Mouse (Mus musculus): ENCODE results near the gene Zfp386. TPM values are rescaled to one million over a fixed set of nuclear protein-coding genes. Genes with fewer than 3 reads are reported as not detected.

The Zfp386 gene
- polyA plus RNA-seq, 1 experiment from 2014 or later: 44.3 TPM

DNA sequence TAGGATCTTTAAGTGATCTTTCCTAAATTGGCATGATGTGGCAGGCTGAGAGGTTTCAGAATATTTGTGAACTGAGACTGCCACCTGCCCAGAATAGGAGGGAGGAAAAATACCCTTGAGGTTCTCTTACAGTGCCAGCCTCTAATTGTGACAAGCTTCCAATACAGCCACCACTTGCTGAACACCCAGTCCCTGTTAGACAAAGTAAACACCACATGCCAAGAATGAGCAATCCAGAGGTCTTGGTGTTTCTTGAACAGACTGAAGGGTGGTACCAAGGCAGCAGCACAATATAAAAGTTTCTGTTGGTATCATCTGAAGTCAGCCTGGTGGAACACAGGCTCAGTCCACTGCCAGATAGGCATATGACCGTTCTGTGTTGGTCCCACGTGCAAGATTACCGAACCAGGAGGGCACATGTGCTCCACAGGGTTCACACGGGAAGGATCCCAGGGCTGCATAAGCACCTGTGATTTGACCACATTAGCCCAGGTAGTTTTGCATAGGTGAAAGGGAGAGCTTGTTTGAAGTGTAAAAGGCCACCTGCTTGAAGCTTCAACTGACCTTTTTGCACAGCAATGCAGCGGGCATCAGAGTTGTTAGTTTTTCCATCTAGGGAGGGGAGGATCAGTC, 14.2 kb downstream of the Zfp386 start:
- Histone ChIP-seq H3K27me3 (no peaks in the 10 kb centered on the region), H3K4me2 (no peak overlapping the region), H3K4me1 (no peaks in the 10 kb centered on the region), H3K9ac (no peak overlapping the region), H3K4me3 (no peak overlapping the region), H3K27ac (no peak overlapping the region), H3K36me3 (peaks cover 49% of the 10 kb centered on the region), H3K9me3 (peaks cover 16% of the 10 kb centered on the region)
- ATAC-seq (ENCODE audit: borderline replicate concordance, extremely low read depth, low FRiP score, low TSS enrichment): no peak
- WGBS: 91% methylated on average over 5 of the region's 5 CpGs

DNA sequence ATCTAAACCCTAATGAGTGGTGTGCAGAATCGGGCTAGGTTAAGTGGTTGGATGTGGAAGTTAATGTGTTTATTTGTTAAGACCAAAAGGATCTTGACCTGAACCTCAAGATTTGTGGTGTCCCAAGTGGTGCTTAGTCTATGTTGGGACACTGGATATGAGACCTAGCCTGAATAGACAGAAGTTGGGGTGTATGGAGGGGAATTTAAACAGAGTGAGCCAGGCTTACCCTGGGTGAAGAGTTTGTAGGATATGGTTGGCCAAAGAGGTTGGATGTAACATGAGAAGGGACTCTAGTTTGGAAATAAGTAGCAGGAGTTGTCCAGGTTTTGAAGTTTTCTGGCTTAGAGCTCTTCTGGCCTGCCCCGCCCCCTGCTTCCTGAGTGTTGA, 14.7 kb downstream of the Zfp386 start:
- Histone ChIP-seq H3K9me3 (peaks cover 16% of the 10 kb centered on the region), H3K4me1 (no peaks in the 10 kb centered on the region), H3K4me3 (no peak overlapping the region), H3K27me3 (no peaks in the 10 kb centered on the region), H3K4me2 (no peak overlapping the region), H3K9ac (no peak overlapping the region), H3K36me3 (peaks cover 44% of the 10 kb centered on the region), H3K27ac (no peak overlapping the region)
- 100% methylated on average over 2 of the region's 2 CpGs for WGBS
- no peak for ATAC-seq (ENCODE audit: borderline replicate concordance, extremely low read depth, low FRiP score, low TSS enrichment)

DNA sequence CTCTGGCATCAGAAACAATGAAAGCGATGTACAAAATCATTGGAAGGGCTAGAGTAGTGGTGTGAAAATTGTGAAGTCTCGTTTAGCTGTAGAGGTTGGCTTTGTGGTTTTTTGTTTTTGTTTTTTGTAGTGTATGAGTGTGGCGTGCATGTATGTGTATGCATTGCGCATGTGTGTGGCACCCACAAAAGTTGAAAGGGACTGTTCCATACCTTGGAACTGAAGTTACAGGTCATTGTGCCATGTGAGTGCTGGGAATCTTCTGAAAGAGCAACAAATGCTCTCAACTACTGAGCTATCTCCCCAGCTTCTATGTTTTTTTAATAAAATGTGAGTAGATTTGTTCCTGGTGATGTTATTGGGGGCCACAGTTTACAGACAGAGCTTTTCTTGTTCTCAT, 15.5 kb downstream of the Zfp386 start:
- Histone ChIP-seq H3K4me2 (no peak overlapping the region), H3K27me3 (no peaks in the 10 kb centered on the region), H3K27ac (no peak overlapping the region), H3K4me3 (no peak overlapping the region), H3K4me1 (no peaks in the 10 kb centered on the region), H3K9ac (no peak overlapping the region), H3K36me3 (peaks cover 37% of the 10 kb centered on the region), H3K9me3 (peaks cover 16% of the 10 kb centered on the region)
- no peak for ATAC-seq (ENCODE audit: borderline replicate concordance, extremely low read depth, low FRiP score, low TSS enrichment)
- 96% methylated on average over 4 of the region's 4 CpGs for WGBS

DNA sequence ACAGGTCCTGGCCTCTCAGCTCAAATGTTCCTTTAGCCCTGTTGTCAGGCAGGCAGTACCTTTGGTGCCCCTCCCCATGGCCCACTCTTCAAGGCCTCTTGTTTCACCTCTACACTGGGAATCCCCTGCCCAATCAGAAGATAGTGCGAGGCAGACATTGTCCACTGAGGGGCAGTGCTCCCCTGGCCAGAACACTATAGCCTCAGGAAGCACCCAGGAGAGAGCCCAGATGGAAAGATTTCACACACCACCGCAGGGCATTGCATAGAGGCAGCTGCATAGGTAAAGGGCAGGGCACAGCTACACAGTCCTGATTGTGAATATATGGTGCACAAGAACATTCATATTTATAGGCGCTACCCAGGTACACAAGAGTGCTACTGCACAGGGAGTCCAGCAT, 23.5 kb downstream of the Zfp386 start:
- H3K27me3 ChIP-seq: no peaks in the 10 kb centered on the region
- no peak overlapping the region for H3K27ac ChIP-seq
- H3K4me3 ChIP-seq: no peak overlapping the region
- H3K9me3 ChIP-seq: no peaks in the 10 kb centered on the region
- H3K4me2 ChIP-seq: no peak overlapping the region
- no peaks in the 10 kb centered on the region for H3K4me1 ChIP-seq
- no peak overlapping the region for H3K9ac ChIP-seq
- 17% methylated on average over 3 of the region's 3 CpGs for WGBS
- peak; percentile 87 for ATAC-seq (ENCODE audit: borderline replicate concordance, extremely low read depth, low FRiP score, low TSS enrichment)
- no peaks in the 10 kb centered on the region for H3K36me3 ChIP-seq

DNA sequence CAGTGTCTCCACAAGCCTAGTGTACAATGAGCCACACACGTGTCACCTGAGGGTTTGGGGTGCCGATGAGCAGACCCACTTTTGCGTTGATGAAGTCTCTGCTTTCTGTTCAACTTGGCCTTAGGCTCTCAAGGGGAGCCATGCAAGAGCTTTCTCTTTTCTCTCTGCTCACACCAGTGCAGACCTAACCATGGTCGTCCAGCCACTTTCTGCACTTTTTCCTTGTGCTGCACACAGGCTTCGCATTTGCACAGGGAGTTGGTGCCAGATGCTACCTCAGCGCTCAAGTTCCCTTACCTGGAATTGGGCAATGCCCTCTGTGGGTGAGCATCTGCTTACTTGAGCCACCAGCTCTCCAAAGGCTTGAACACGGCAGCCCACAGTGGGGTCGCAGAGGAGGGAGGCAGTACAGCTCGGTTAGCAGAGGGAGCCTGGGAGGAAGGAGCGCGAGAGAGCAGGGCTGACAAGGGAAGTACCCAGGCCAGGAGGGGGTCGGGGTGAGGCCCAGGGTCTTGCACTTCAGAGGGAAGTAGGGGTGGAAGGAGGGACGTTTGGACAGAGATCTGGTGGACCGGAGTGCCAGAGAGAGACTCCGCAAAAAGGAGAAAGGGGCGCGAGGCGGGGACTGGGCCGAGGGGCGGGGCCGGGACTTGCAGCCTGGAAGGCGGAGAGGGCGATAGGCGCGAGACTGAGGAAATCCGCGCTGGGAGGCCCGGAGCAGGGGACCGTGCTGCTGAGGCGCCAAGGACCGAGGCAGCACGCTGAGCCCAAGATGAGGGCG, 29.7 kb downstream of the Zfp386 start, which contains the start of gene Vipr2:
Gene Vipr2 (plus strand): TSS at position 653 of the 781 bp plus-strand sequence.
- H3K27ac ChIP-seq: 0 out of 2 replicates have a peak within 1 kb of the TSS, but pooled peaks have one; percentile 49
- WGBS: 4% methylated on average over 33 of the region's 33 CpGs

GRCm38 (mm10) chr12:116077855-116078366, 30.4 kb downstream of the Zfp386 start:
- Histone ChIP-seq H3K4me1 (0 out of 2 replicates have a peak, but pooled peaks cover 2% of the 10 kb centered on the region), H3K9ac (peak overlapping the region; percentile 65), H3K27ac (0 out of 2 replicates have a peak overlapping the region, but pooled peaks have one; percentile 49), H3K36me3 (no peaks in the 10 kb centered on the region), H3K4me2 (peak overlapping the region; percentile 96), H3K4me3 (peak overlapping the region; percentile 62), H3K27me3 (peaks cover 10% of the 10 kb centered on the region; the same call in 1 of the 2 replicates), H3K9me3 (no peaks in the 10 kb centered on the region)
- ATAC-seq (ENCODE audit: borderline replicate concordance, extremely low read depth, low FRiP score, low TSS enrichment): peak; percentile 74
- under 1% methylated on average over 24 of the region's 24 CpGs for WGBS

More for the DNA sequence above, 29.7 kb downstream of the Zfp386 start, which contains the start of gene Vipr2:
- ATAC-seq (ENCODE audit: borderline replicate concordance, extremely low read depth, low FRiP score, low TSS enrichment): peak; percentile 95
- Histone ChIP-seq H3K9ac (peak within 1 kb of the TSS; percentile 65), H3K4me1 (0 out of 2 replicates have a peak, but pooled peaks cover 2% of the 10 kb centered on the region), H3K4me2 (peak within 1 kb of the TSS; percentile 96), H3K36me3 (no peaks in the 10 kb centered on the region), H3K4me3 (peak within 1 kb of the TSS; percentile 62), H3K9me3 (no peaks in the 10 kb centered on the region), H3K27me3 (peaks cover 10% of the 10 kb centered on the region; the same call in 1 of the 2 replicates)

DNA sequence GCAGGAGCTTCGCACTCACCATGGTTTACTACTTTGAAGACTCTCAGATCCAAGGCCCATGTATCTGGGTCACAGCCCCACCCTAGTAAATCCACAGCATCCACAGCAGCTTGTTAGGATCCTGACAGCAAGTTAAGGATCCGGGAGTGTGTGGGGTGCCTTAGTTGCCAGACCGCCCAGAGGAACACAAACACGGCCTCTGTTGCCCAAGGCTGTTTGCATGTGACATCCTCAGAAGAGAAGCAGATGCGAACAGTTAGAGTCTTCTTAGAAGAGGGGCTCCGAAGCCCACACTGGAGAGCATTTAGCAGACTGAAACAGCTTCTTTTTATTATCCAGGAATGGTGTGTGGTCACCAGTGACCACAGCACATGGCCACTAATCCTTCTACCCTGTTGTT, 35.6 kb downstream of the Zfp386 start:
- H3K9ac ChIP-seq: no peak overlapping the region
- ATAC-seq (ENCODE audit: borderline replicate concordance, extremely low read depth, low FRiP score, low TSS enrichment): no peak
- no peaks in the 10 kb centered on the region for H3K4me1 ChIP-seq
- no peak overlapping the region for H3K27ac ChIP-seq
- H3K9me3 ChIP-seq: no peaks in the 10 kb centered on the region
- H3K4me2 ChIP-seq: no peak overlapping the region
- no peak overlapping the region for H3K4me3 ChIP-seq
- H3K36me3 ChIP-seq: no peaks in the 10 kb centered on the region
- H3K27me3 ChIP-seq: peaks cover 4% of the 10 kb centered on the region; the same call in 1 of the 2 replicates
- WGBS: 76% methylated on average over 6 of the region's 6 CpGs

GRCm38 (mm10) chr12:116084294-116084693, 36.8 kb downstream of the Zfp386 start:
- no peaks in the 10 kb centered on the region for H3K9me3 ChIP-seq
- ATAC-seq (ENCODE audit: borderline replicate concordance, extremely low read depth, low FRiP score, low TSS enrichment): no peak
- no peak overlapping the region for H3K27ac ChIP-seq
- no peak overlapping the region for H3K4me2 ChIP-seq
- H3K27me3 ChIP-seq: no peaks in the 10 kb centered on the region
- no peak overlapping the region for H3K9ac ChIP-seq
- no peak overlapping the region for H3K4me3 ChIP-seq
- 57% methylated on average over 2 of the region's 2 CpGs for WGBS
- H3K36me3 ChIP-seq: no peaks in the 10 kb centered on the region
- no peaks in the 10 kb centered on the region for H3K4me1 ChIP-seq

DNA sequence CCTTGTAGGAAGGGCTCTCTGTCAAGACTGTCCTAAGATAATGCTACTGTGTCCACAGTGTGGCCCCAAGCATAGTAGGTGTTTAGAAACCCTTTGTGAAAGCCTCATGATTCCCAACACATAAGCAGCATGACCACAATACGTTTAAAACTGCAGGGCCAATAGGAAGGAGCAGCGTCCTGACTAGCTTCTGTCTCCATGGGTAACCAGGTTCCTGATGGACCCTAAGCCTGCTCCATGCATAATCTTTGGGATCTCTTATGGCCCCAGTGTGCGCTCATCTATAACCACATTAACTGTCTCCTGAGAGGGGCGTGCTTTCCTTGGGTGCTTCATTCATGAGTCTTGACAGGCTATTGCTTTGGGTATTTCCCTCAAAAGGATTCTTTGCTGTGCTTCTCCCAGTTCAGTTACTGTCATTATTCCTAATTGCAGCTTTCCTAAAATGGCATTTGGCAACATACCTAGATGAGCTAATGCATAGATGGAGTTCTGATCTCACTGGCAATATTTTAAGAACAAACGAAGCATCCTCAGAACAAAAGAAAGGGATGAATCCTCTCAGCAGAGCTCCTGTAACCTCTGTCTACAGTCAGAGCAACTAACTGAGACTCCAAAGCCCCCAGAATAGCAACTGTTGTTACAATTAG, 39.6 kb downstream of the Zfp386 start:
- ATAC-seq (ENCODE audit: borderline replicate concordance, extremely low read depth, low FRiP score, low TSS enrichment): no peak
- Histone ChIP-seq H3K4me3 (no peak overlapping the region), H3K27me3 (no peaks in the 10 kb centered on the region), H3K9me3 (no peaks in the 10 kb centered on the region), H3K36me3 (no peaks in the 10 kb centered on the region), H3K9ac (no peak overlapping the region), H3K27ac (no peak overlapping the region), H3K4me1 (no peaks in the 10 kb centered on the region), H3K4me2 (no peak overlapping the region)
- 82% methylated on average over 5 of the region's 5 CpGs for WGBS

DNA sequence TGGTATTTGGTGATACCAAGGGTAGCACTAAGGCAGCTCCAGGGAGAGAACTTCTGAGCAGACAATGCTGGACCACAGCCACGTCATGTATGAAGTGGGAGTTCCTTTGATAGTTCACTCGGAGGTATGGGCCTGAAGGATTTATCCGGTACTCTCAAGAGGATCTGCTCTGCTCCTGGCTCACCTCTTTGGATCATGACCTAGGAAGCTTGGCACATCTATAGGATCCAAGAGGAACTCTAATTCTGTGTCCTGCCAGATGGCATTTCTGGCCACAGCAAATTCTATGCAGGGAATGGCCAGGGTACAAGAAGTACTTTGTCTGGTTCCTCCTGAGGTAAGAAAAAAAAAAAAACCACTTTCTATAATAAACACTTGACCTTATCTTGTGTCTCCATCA, 42.3 kb downstream of the Zfp386 start:
- Histone ChIP-seq H3K27me3 (no peaks in the 10 kb centered on the region), H3K36me3 (no peaks in the 10 kb centered on the region), H3K4me2 (no peak overlapping the region), H3K9me3 (no peaks in the 10 kb centered on the region), H3K27ac (no peak overlapping the region), H3K4me1 (no peaks in the 10 kb centered on the region), H3K9ac (no peak overlapping the region), H3K4me3 (no peak overlapping the region)
- no peak for ATAC-seq (ENCODE audit: borderline replicate concordance, extremely low read depth, low FRiP score, low TSS enrichment)
- WGBS: 74% methylated on average over 3 of the region's 3 CpGs

GRCm38 (mm10) chr12:116094765-116095555, 47.4 kb downstream of the Zfp386 start:
- Histone ChIP-seq H3K4me1 (no peaks in the 10 kb centered on the region), H3K4me3 (no peak overlapping the region)
- WGBS: 78% methylated on average over 14 of the region's 14 CpGs

More at GRCm38 (mm10) chr12:116094765-116095555, 47.4 kb downstream of the Zfp386 start:
- Histone ChIP-seq H3K9me3 (no peaks in the 10 kb centered on the region), H3K27me3 (no peaks in the 10 kb centered on the region), H3K9ac (no peak overlapping the region), H3K4me2 (no peak overlapping the region), H3K36me3 (no peaks in the 10 kb centered on the region), H3K27ac (no peak overlapping the region)
- no peak for ATAC-seq (ENCODE audit: borderline replicate concordance, extremely low read depth, low FRiP score, low TSS enrichment)

All from lung, embryonic 15.5 days (tissue).